Mouse (Mus musculus) heart, postnatal 14 days (tissue): ENCODE results near the gene Dip2c. TPM values are rescaled to one million over a fixed set of nuclear protein-coding genes. Genes with fewer than 3 reads are reported as not detected.
A peak's percentile ranks its signal among the peaks of the same experiment; 100 is the strongest.

ENCODE experiments used
- DNase-seq, 2 experiments: peaks; one replicate each; pipeline ENCODE4 v3.0.0; 2021 to 2022
- intact Hi-C: fragments of 180-260 bp; cut with DNase I; formaldehyde crosslinking; loops from one replicate; pipeline ENCODE4 v1.15.1; 2025
- total RNA-seq, 2 experiments: library from RNA; stranded (reverse); gene quantifications; 2 replicates each; pipeline ENCODE4 v1.2.3; 2021

Dip2c gene
- total RNA-seq, 2 experiments from 2014 or later: 43.7 to 49.2 TPM

DNA sequence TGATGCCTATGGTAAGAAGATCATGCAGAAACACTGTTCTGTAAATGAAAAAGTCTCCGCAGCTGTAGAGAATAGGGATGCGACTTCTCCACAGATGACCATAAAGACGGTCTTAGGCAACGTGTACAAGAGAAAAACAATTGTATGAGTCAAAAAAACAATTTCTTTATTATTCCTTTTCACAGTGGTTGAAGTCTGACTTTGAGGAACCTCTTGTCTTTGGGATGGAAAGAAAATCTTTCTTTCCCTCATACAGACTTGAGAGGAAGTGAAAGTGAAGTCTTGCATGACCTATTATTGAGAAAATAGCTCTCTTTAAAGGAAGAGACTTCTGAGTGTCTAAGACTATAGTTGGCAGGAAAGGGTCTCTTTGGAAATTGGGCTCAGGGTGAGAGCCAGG lies 132.7 kb downstream of the Dip2c start:
- DNase-seq: no peak
- intact Hi-C loops: no loop called here

DNA sequence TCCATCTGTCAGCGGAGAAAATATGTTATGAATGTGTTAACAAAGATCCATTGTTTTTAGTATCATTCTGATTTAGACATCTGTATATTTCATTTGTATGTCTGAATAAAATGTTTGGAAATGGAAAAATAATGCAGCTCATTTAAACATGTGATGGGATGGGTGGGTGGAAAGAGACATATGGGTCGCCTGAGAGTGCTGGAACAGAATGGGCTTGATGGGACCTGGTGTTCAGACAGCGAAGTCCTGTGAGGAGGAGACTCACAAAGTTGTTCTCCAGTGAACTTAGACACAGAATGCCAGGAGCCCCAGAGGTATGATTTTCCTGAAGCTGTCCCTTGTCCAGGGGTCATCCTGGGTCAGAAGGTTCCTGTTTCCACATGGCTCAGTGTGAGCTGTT lies 142.1 kb downstream of the Dip2c start:
- no peak for DNase-seq
- intact Hi-C loops: no loop called here

DNA sequence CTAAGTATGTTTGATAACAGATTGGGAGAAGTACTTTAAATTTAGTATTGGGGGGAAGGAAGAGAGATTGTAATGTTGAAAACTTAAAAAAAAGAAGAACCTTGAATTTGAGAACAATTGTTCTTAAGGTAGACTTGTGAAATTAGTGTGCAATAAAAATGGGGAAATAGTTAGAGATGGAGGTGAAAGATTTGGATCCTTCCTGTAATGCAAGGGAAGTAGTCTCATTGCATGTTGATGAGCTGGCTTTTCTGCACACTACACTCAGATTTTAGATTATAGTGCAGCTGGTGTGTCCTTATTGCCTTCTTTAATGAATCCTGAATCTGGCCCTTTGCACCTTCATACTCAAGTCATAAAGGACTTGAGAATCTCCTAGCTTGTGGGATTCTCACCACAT lies 142.9 kb downstream of the Dip2c start:
- intact Hi-C loops: no loop called here
- no peak for DNase-seq

DNA sequence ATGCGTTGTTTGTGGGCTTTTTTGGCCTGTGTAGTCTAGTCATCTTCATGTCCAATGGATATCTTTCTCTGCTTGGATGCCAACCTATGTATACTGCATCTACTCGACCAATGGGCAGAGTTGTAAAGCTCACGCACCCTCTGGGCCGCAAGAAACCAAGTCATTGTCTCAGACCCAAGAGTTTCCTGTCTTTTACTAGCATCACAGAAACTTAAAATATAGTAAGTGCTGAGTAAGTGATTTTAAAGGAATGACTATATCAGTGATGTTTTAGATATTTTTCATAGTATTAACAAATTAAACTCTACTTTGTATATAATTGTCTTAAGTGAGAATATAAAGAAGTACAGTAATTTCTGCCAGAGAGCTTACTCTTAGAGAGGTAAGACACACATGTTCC lies 145.6 kb downstream of the Dip2c start:
- intact Hi-C loops: no loop called here
- no peak for DNase-seq

DNA sequence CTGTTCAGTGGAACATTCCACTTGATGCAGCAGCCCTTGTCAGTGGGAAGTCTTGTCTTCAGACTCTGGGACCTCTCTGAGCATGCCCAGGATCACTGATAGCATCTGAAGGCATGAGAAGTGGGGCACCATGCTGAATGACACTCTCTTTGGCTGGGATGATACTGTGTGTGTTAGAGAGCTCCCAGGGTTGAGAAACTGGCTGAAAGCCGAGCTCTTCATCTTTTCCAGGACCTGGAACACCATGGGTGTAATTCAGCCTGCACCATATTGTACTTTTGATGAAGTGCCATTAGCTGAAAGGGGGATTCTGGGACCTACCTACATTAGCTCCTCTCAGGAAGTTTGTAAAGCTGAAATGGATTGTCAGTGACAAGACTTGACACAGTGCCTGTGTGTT lies 146.5 kb downstream of the Dip2c start:
- DNase-seq: no peak
- intact Hi-C loops: no loop called here

DNA sequence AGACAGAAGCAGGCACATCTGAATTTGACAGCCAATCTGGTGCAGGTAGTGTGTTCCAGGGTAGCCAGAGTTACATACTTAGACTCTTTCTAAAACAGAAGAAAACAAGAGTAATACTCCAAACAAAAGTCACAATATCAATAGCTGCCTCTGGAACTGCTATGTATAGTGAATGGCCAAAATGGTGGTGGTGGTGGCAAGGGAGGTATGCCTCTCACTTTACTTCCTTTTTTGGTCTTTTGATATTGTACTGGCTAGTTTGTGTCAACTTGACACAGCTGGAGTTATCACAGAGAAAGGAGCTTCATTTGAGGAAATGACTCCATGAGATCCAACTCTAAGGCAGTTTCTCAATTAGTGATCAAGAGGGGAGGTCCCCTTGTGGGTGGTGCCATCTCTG lies 148.1 kb downstream of the Dip2c start:
- intact Hi-C loops: no loop called here
- DNase-seq: no peak

DNA sequence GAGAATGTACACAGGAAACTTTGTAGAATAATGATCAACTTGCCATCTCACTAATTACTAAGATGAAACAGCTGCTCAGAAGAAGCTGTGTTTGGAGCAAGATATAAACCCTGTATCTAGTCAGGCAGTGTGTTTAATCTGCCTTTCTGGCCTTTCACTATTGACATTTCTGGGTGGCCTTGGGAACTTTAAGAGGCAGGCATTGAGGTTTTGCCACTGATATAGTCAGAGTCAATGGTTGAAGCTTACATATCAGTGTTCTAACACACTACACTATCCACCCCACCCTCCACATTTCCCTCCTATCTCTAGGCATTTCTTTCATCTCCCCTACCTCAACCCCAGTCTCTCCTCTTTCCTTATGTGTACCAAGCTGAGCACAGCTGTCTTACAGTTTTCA lies 149.9 kb downstream of the Dip2c start:
- no peak for DNase-seq
- intact Hi-C loops: no loop called here

DNA sequence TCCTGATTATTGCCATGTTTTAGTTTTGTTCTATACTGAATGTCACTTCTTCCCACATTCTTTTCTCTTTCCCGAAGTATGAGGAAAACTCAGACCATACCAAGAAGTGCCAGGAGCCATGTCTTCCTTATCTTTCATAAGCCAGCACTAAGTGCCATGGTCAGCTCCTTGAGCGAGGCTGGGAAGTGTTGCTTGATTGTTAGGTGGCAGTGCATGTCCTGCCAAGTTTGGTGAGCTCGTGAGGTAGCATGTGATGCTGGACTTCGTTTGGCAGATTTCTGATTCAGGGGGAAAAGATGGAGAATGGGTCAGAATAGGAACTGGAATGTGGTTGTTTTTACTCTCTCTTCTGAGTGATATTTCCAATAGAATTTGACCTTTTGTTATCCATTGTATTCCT lies 150.5 kb downstream of the Dip2c start:
- intact Hi-C loops: no loop called here
- DNase-seq: peak; percentile 36 to 50

DNA sequence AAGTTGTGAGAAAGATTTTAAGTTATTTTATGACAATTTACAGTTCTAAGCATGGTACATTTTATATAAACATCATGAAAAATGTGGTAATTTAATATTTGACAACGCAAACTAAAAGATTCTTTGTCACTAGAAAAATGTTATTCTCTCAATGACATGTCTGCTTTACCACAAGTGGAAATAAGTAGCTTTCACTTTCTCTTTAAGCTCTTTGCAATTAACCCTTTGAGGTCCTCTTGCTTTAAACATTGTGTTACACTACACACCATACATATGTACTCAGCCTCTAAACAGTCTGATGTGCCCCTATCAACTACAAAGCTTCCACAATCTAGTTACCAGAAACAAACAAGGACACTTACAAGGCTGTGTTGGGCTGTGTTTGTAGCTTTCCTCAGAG lies 153.6 kb downstream of the Dip2c start:
- no peak for DNase-seq
- intact Hi-C loops: no loop called here

DNA sequence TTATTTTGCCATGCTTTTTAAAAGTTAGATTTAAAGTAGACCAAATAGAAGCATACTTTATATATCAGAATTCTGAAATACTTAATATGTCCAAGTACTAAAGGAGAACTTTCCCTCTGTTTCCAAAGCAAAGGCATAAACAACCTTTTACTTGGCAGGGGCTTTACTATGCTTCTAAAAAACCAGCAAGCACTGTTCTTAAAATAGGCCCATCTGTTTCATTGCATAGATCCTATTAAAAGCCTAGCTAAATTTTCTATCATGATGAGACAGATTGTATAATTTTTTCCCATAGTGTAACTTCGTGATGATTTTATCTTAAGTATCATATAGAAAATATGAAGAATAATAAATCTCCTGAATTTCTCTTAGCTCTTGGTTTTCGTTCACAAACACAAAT lies 154.4 kb downstream of the Dip2c start:
- no peak for DNase-seq
- intact Hi-C loops: no loop called here

DNA sequence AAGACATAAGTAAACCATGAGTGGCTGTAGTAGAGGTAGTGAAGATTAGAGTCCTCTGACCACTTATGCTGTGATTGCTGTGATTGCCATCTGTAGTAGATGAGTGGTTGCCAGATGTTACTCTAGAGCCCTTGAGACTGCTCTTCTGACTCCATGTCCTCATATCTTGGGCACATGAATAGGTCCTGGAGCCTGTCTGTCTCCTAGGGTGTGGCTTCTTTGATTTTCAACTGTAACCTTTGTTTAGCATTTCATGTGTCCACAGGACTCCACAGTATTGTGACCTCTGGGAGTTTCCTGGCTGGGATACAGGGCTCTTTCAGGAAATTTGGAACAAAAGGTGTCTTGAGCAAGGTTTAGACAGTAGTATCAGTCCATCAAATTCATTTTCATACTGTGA lies 155.1 kb downstream of the Dip2c start:
- intact Hi-C loops: no loop called here
- DNase-seq: no peak

DNA sequence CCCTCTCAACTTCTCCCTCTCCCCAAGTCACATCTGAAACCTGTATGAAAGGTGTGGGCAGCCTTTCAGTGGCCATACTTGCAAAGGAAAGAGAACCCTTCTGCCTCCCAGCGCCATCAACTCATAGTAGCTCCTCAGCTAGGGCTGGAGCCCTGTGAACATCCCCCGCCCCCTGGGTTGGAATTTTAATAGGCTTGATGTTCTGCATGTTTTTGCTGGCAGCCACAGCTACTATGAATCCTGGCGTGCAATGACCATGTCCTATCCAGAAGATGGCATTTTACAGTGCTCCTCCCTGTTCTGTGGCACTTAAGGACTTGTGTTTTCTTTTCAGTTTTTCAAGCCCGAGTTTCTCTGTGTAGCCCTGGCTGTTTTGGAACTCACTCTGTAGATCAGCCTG lies 166.7 kb downstream of the Dip2c start:
- peak in 1 of 2 experiments; percentile 36 for DNase-seq
- intact Hi-C loops: no loop called here

DNA sequence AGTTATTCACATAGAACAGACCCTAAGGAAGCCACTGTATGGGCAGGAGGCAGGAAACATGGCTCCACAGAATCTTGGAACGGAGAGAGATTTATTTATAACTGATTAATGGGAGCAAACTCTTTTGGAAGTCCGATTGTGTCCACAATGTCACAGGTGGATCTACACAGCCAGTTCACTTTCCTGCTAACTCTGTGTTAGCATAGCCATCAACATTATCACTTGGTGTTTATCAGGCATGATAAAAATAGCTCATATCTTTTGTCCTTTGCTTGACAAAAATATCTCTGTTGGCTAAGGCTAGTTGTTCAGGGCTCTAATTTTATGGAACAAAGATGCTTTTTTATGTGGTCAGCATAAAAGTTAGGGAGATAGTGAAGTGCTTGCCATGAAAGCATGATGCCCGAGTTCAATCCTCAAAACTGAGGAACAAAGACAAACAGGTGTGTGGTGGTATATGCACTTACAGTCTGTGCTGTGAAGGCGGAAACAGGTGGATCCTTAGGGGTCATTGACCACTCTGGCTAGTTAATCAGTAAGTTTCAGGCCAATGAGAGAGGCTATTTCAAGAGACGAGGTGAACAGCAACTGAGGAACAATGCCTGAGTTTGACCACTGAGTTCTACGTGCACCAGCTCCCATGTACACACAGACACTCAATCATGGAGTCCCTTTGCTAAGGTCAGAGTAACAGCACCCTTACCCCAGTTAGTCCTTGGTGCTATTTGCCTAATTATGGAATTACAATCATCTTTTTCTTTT lies 169.4 kb downstream of the Dip2c start:
- intact Hi-C loops: no loop called here
- DNase-seq: no peak

DNA sequence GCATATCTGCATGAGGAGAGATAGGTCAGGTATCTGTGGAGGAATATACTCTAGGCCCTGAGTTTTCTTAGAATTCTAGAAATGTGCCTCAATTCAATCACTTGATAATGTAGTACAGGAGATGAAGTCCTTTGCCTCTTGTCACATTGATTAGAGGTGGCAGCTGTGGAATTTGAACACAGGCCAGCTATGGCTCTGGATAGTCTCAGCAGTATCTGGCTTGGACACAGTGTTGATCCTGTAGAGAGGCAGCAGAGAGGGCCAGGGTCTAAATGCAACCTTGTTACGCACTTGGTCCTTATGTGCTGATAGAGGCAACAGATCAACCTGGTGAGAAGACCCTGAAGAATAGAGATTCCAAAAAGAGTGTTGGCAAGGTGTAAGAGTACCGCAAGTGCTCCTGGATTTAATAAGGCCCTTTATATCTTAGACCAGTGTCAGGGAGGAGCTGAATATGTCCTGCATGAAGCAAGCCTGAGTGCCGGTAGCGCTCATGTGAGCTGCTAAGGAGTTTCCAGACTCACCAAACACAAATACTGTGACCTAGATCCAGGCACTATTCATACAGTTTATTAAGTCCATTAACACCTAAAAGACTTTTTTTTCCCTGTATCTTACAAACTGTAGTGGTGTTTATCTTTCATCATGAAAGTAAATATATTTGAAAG lies 170.3 kb downstream of the Dip2c start:
- intact Hi-C loops: no loop called here
- peak; percentile 51 to 76 for DNase-seq

DNA sequence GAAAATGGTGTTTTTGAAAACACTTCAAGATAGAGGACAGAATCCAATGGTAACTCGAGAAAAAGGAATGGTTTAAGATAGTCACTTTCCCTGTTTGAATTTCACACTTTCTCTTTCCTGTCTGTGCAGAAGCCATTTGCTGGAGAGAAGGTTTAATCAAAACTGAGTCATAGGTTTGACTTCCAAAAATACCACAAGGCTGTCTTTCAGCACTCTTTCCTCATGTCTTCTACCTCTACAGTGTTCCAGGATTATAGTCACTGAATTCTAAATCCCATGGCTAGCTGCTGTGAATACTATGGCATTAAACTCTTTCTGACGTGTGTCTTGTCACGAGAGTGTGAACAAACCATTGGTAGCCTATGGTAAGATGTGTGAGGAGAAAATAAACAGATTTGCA lies 173.9 kb downstream of the Dip2c start:
- no peak for DNase-seq
- intact Hi-C loops: no loop called here

DNA sequence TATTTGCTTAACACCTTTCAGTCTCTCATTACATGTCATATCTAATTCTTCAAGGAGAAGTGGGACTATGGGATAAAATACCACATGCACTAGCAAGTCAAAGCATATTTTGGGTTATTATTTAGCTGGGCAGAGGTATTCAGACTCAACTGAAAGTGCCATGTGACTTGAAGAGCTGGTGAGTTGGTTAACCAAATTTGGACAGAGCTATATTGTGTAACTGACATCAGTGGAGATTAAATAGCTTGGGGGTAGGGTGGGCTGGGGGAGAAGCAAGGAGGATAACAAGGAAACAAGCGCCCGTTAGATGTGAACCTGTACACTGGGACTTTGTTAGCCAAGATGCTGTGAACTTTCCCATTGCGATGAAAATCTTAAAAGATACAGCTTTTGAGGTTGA lies 175.6 kb downstream of the Dip2c start:
- no peak for DNase-seq
- intact Hi-C loops: no loop called here

DNA sequence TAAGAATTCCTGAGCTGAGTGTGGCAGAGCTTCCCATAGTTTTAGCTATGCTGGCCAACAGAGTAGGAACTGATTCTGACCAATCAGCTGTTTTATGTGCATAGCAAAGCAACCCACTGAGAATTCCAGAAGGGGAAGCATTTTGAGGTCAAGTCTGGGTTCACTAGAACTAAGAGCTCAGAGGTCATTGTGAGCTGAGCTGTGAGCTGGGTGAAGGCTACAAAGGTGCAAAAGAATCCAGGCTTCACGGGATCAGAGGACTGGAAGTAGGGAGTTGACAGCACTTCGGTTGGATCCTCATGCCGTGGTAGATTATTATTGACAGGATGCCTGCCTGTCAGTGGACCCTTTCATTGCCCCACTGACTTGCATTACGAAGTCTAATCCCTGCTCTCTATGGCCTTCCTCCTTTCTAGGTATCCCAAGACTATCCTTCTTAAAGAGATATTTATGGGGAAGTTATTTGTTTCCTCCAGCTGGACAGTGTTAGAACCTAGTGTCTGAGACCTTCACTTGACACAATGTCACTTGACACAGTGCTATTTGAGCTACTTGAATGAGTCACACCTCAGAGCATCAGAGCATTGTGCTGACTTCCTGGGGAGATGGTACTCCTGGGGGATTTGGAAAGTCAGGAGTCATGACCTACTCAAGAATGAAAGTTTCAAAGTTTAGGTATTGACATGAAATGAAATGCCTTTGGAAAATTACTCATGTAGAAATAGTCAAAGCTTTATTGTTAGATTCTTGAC lies 178.3 kb downstream of the Dip2c start:
- intact Hi-C loops: no loop called here
- no peak for DNase-seq

DNA sequence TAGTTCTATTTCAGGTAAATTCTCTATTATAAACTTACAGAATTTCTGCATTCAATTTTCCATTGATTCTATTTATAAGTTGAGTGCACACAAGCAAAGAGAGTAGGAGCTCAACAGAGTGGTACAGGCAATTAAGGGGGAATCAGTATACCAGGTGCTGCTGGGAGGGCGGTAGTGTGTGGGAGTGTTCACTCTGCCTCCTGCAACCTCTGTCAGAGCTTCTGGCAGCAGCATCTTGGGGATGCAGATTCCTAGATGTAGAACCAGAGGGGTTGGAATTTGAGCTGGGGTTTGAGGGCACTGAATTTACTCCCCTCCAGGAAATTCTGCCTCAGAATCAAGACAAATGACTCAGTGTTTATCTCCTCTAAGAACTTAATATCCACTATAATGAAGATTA lies 179.7 kb downstream of the Dip2c start:
- intact Hi-C loops: no loop called here
- no peak for DNase-seq

DNA sequence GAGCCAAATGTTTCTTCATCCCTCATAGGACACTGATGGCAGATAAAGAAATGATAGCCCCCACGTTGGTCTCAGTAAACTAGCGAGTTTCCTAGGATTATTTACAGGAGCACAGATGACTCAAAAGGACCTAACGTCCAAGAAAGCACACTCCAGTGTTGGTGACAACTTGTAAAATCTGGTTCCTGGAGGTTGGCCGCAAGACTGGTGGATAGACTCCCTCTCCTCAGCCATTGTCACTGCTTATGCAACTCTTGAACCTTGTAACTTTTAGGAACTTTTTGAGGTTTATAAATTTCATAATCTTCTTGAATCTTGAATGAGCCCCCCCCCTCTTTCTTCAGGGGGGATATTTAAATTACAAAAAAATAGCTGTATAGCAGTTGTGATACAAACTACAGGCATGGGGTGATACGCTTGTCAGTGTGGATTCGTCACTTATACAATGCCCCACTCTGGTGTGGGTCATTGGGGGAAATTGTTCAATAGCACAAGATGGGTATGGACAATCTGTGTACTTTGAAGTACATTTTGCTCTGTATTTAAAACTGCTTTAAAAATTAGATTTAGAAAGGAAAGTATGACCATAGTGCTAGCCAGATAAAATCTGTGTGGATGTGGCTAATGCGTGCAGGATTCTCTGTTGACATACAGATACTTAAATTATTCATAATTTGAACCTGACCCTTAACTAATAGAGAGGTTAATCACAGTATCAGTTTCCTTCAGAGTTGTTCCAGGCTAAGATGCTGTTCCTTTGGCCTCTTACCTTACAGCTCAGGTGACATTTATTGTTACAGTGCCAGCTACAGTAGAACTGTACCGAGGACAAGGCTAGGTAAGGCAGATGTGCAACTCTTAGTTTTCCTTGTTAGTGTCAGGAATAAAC lies 181.3 kb downstream of the Dip2c start:
- intact Hi-C loops: no loop called here
- DNase-seq: no peak

DNA sequence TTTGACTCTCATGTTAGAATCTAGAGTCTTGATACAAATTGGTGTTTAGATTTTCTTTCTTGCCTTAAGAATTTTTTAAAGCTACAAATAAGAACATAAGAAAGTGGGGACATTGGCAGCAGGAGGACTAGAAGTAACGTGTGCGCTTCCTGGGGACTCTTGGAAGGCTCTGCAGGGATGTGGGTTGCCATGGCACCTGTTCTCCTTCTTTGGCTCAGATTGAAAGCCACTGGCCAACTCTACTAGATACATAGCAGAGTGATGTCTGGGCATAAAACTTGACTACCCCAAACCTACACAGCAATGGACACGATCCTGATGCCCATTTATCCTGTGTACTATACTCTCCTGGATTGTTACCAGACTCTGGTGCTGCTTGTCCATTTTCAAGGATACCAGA lies 188.1 kb downstream of the Dip2c start:
- no peak for DNase-seq
- intact Hi-C loops: loop anchor here (2.0 kb wide), 1 partner anchor 188 kb away; the partner anchor contains the start of gene Dip2c

DNA sequence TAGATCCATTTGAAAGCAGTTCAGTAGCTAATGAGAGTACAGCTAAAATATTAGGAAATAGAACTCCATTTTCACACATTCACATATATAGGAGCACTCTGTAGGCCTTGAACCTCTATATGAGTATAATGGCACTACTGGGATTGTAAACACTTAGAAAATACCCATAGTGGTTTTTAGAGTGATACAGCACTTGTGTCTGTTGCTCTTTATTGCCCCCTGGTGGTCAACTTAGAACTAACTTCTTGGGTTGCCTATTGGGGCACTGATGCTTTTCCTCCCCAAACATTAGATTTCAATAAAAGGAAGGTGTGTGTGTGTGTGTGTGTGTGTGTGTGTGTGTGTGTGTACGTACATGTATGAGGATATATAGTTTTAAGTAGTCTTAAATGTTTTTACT lies 190.9 kb downstream of the Dip2c start:
- intact Hi-C loops: loop anchor here (1.0 kb wide), 1 partner anchor 285 kb away; no protein-coding TSS in a partner anchor
- peak; percentile 58 to 82 for DNase-seq
